Mouse (Mus musculus) intestine, postnatal 0 days (tissue): ENCODE measurements around the gene Luc7l3. TPM values are rescaled to one million over a fixed set of nuclear protein-coding genes. Genes with fewer than 3 reads are reported as not detected.

Source experiments
- ATAC-seq: fragments of 200-750 bp; cut with Nextera tagmentation; 2 replicates; pipeline ENCODE4 v1.8.0; 2017; ENCODE audit warnings: mild to moderate bottlenecking, moderate TSS enrichment, moderate library complexity
- H3K27ac ChIP-seq: fragments of 300-500 bp; sonication (generic); 2 replicates; pipeline ENCODE4 v1.5.1; 2014; ENCODE audit warnings: mild to moderate bottlenecking, low read depth, low read length, moderate library complexity
- H3K27me3 ChIP-seq: fragments of 300-500 bp; sonication (generic); replicated peaks from 2 replicates; pipeline ENCODE4 v1.6.1; 2014; ENCODE audit warnings: low read length, mixed read lengths; ENCODE audit not compliant: control insufficient read depth, insufficient read depth
- H3K36me3 ChIP-seq: fragments of 300-500 bp; sonication (generic); 2 replicates; pipeline ENCODE4 v1.6.1; 2014; ENCODE audit warnings: mild to moderate bottlenecking, moderate library complexity; ENCODE audit not compliant: control insufficient read depth, insufficient read depth
- H3K4me1 ChIP-seq: fragments of 300-500 bp; sonication (generic); replicated peaks from 2 replicates; pipeline ENCODE4 v1.6.1; 2014; ENCODE audit warnings: antibody characterized with exemption, low read length, mixed read lengths; ENCODE audit not compliant: control insufficient read depth, insufficient read depth
- H3K4me2 ChIP-seq: fragments of 300-500 bp; sonication (generic); replicated peaks from 2 replicates; pipeline ENCODE4 v1.6.1; 2014; ENCODE audit warnings: low read depth, mild to moderate bottlenecking, moderate library complexity
- H3K4me3 ChIP-seq: fragments of 300-500 bp; sonication (generic); 2 replicates; pipeline ENCODE4 v1.5.1; 2014; ENCODE audit warnings: low read depth, low read length
- H3K9ac ChIP-seq: fragments of 300-500 bp; sonication (generic); 2 replicates; pipeline ENCODE4 v1.6.1; 2014; ENCODE audit warnings: mild to moderate bottlenecking, low read depth, low read length
- H3K9me3 ChIP-seq: fragments of 300-500 bp; sonication (generic); 2 replicates; pipeline ENCODE4 v1.6.1; 2016; ENCODE audit warnings: mixed run types; ENCODE audit not compliant: control insufficient read depth
- CTCF ChIP-seq: sonication (generic); IDR thresholded peaks from 2 replicates; pipeline ENCODE4 v1.5.1; 2016; ENCODE audit warnings: low read depth, mild to moderate bottlenecking, control low read depth, antibody characterized with exemption, moderate library complexity
- WGBS: fragments of 180-500 bp; shearing (Covaris S2); extraction: QIAGEN DNeasy Blood & Tissue Kit; methylation state at CpG from one replicate; pipeline ENCODE4 v1.1.7; 2014; 5-methylcytosine and 5-hydroxymethylcytosine counted together
- polyA plus RNA-seq: library from polyadenylated mRNA; unstranded; fragments of >200 nt; fragmentation: Nextera tagmentation; extraction: Ambion mirVana; gene quantifications from 2 replicates; pipeline ENCODE4 v1.2.1, GENCODE M21; 2015

Luc7l3 gene
- polyA plus RNA-seq, 1 experiment from 2014 or later = 52.4 TPM

GRCm38 (mm10) chr11:94347063-94347575 is 25.3 kb upstream of the Luc7l3 start:
- Histone ChIP-seq H3K27me3 (no peaks in the 10 kb centered on the region), H3K4me2 (no peak overlapping the region), H3K4me1 (no peaks in the 10 kb centered on the region), H3K9me3 (no peaks in the 10 kb centered on the region), H3K27ac (no peak overlapping the region), H3K36me3 (no peaks in the 10 kb centered on the region), H3K4me3 (no peak overlapping the region), H3K9ac (no peak overlapping the region)
- TF ChIP-seq CTCF = no peak
- ATAC-seq = no peak
- 75% methylated on average over 7 of the region's 7 CpGs for WGBS

GRCm38 (mm10) chr11:94346611-94347010 is 24.8 kb upstream of the Luc7l3 start:
- no peak overlapping the region for H3K27ac ChIP-seq
- H3K4me2 ChIP-seq = no peak overlapping the region
- H3K9ac ChIP-seq = no peak overlapping the region
- WGBS = 30% methylated on average over 3 of the region's 3 CpGs
- H3K27me3 ChIP-seq = no peaks in the 10 kb centered on the region
- no peaks in the 10 kb centered on the region for H3K9me3 ChIP-seq
- H3K36me3 ChIP-seq = no peaks in the 10 kb centered on the region
- TF ChIP-seq CTCF = no peak
- H3K4me1 ChIP-seq = no peaks in the 10 kb centered on the region
- H3K4me3 ChIP-seq = no peak overlapping the region
- peak; percentile 48; the same call in 1 of the 2 replicates for ATAC-seq

- H3K4me3 ChIP-seq = no peak overlapping the region
- no peak overlapping the region for H3K4me2 ChIP-seq
- no peak overlapping the region for H3K9ac ChIP-seq
- no peaks in the 10 kb centered on the region for H3K9me3 ChIP-seq
- H3K27ac ChIP-seq = no peak overlapping the region
- no peaks in the 10 kb centered on the region for H3K4me1 ChIP-seq
- no peak for TF ChIP-seq CTCF
- WGBS = 79% methylated on average over 10 of the region's 10 CpGs
- peaks cover 2% of the 10 kb centered on the region; the same call in 1 of the 2 replicates for H3K36me3 ChIP-seq
- ATAC-seq = no peak
- no peaks in the 10 kb centered on the region for H3K27me3 ChIP-seq
Measured at GRCm38 (mm10) chr11:94345926-94346325, 24.1 kb upstream of the Luc7l3 start.

GRCm38 (mm10) chr11:94344470-94344869 is 22.7 kb upstream of the Luc7l3 start:
- no peak for ATAC-seq
- WGBS = 77% methylated on average over 1 of the region's 1 CpGs
- TF ChIP-seq CTCF = no peak

GRCm38 (mm10) chr11:94343955-94344358 is 22.2 kb upstream of the Luc7l3 start:
- Histone ChIP-seq H3K27me3 (no peaks in the 10 kb centered on the region), H3K9me3 (no peaks in the 10 kb centered on the region), H3K4me1 (no peaks in the 10 kb centered on the region), H3K9ac (no peak overlapping the region), H3K4me3 (no peak overlapping the region), H3K36me3 (peaks cover 13% of the 10 kb centered on the region), H3K4me2 (no peak overlapping the region), H3K27ac (no peak overlapping the region)
- no peak for TF ChIP-seq CTCF
- no peak for ATAC-seq
- 59% methylated on average over 5 of the region's 5 CpGs for WGBS

More at GRCm38 (mm10) chr11:94344470-94344869, 22.7 kb upstream of the Luc7l3 start:
- no peak overlapping the region for H3K9ac ChIP-seq
- no peak overlapping the region for H3K4me3 ChIP-seq
- H3K4me1 ChIP-seq = no peaks in the 10 kb centered on the region
- no peak overlapping the region for H3K27ac ChIP-seq
- H3K9me3 ChIP-seq = no peaks in the 10 kb centered on the region
- no peak overlapping the region for H3K4me2 ChIP-seq
- no peaks in the 10 kb centered on the region for H3K27me3 ChIP-seq
- peaks cover 9% of the 10 kb centered on the region for H3K36me3 ChIP-seq

- Histone ChIP-seq H3K27me3 (no peaks in the 10 kb centered on the region), H3K36me3 (peaks cover 22% of the 10 kb centered on the region), H3K4me1 (no peaks in the 10 kb centered on the region), H3K4me2 (no peak overlapping the region), H3K4me3 (no peak overlapping the region), H3K27ac (no peak overlapping the region), H3K9me3 (no peaks in the 10 kb centered on the region), H3K9ac (no peak overlapping the region)
- 35% methylated on average over 13 of the region's 13 CpGs for whole genome bisulfite sequencing
- no peak for TF ChIP-seq CTCF
- ATAC-seq = no peak
Measured at GRCm38 (mm10) chr11:94342114-94342905, 20.5 kb upstream of the Luc7l3 start.
